Mouse (Mus musculus) testis, adult 2 months (tissue): Measurements from ENCODE around the gene Gng7.

Experiments used
- CTCF ChIP-seq: fragments of 200-500 bp; IDR thresholded peaks from 2 replicates; pipeline ENCODE4 v1.5.1; 2012; ENCODE audit warnings: low read depth, mild to moderate bottlenecking, inconsistent platforms, low read length, moderate library complexity; ENCODE audit not compliant: control insufficient read depth, insufficient read depth, insufficient replicate concordance
- POLR2A ChIP-seq: fragments of 200-500 bp; IDR thresholded peaks from 2 replicates; pipeline ENCODE4 v1.6.1; 2012; ENCODE audit warnings: low read depth, mild to moderate bottlenecking, inconsistent platforms, low read length, moderate library complexity; ENCODE audit not compliant: control insufficient read depth

DNA sequence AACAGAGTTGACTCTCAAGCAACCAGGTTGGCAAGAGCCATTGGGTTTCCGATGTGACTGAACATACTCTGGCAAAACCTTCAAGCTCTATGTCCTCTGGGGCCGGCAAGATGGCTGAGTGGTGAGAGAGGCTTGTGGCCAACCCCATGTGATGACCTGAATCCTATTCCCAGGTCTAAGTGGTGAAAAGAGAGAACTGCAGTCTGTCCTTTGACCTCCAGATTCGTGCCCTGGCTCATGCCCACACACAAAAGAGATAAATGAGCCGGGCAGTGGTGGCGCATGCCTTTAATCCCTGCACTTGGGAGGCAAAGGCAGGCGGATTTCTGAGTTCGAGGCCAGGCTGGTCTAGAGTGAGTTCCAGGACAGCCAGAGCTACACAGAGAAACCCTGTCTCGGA, 44.6 kb downstream of the Gng7 start:
- TF ChIP-seq POLR2A = no peak
- TF ChIP-seq CTCF = no peak
